Mouse (Mus musculus) olfactory bulb, adult 2 months (tissue): ENCODE data around the gene Cby3.

ENCODE experiments used
- CTCF ChIP-seq: fragments of 200-500 bp; IDR thresholded peaks from 2 replicates; pipeline ENCODE4 v1.5.1; 2012; ENCODE audit warnings: low read depth, mild to moderate bottlenecking, low read length, moderate library complexity; ENCODE audit not compliant: insufficient read depth
- POLR2A ChIP-seq: fragments of 200-500 bp; IDR thresholded peaks from 2 replicates; pipeline ENCODE4 v1.6.1; 2012; ENCODE audit warnings: mild to moderate bottlenecking, low read depth, low read length, moderate library complexity; ENCODE audit not compliant: insufficient read depth

DNA sequence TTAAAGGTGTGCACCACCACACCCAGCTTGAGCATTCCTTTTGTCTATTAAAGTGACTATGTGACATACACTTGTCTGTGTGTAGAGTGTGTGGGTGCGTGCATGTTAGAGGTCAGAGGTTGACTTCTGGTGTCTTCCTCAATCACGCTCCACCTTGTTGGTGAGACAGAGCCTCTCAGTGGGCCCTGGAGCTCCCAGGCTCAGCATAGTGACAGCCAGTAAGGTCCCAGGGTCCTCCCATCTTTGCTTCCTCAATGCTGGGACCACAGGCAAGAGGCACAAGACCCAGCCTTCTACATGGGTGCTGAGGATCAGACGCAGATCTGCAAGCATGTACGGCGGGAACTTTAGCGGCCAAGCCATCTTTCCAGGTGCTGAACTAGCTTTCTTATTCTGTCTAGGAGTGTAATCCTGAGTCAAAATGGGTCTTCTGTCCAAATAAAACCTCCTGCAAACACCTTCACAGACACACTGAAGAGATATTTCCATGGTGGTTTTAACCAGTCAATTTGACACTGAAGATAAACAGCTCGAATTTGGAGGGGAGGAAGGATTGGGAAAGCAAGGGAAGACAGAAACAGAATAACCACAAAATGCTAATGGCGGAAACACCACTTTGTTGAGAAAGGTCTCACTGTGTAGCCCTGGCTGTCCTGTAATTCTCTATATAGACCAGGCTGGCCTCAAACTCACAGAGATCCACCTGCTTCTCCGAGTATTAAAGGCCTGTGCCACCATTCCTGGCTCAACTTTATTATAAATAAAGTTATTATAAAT lies 7.8 kb upstream of the Cby3 start:
- TF ChIP-seq CTCF (no peak), POLR2A (no peak)
